Mouse (Mus musculus) 3134 (cell line): ENCODE measurements around the gene Tspan9.

Experiments used
- DNase-seq: peaks from one replicate; pipeline ENCODE4 v3.0.0-alpha.2; 2011; ENCODE audit warnings: low spot score; ENCODE audit not compliant: insufficient read length; ENCODE audit errors: extremely low read depth

Tspan9 gene

GRCm38 (mm10) chr6:128041836-128042235 is 101.6 kb downstream of the Tspan9 start:
- no peak for DNase-seq

- DNase-seq, result no peak
Observed at GRCm38 (mm10) chr6:128039077-128039766, 104.2 kb downstream of the Tspan9 start.

GRCm38 (mm10) chr6:128038568-128038967 is 104.8 kb downstream of the Tspan9 start:
- DNase-seq, result no peak

DNA sequence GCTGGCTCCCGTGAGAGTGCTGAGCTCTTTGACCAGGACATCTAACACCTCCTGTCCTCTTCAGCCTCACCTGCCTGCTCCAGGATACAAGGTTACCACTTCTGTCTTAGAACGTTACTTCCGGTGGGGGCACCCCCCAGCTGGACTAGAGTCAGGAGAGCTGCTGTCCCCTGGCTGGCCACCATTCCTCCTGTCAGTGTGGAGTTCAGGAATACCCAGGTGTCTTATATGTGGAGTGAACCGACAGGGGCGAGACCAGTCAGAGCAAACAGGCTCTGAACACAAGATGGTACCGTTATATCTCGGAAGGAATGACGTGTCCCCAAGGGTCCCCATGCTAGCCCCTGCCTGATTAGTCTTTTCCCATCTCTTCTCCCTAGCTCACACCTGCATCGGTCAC is 106.8 kb downstream of the Tspan9 start:
- DNase-seq, result no peak

GRCm38 (mm10) chr6:128035930-128036309 is 107.5 kb downstream of the Tspan9 start:
- DNase-seq, result no peak

GRCm38 (mm10) chr6:128035250-128035929 is 108.0 kb downstream of the Tspan9 start:
- DNase-seq, result no peak

DNA sequence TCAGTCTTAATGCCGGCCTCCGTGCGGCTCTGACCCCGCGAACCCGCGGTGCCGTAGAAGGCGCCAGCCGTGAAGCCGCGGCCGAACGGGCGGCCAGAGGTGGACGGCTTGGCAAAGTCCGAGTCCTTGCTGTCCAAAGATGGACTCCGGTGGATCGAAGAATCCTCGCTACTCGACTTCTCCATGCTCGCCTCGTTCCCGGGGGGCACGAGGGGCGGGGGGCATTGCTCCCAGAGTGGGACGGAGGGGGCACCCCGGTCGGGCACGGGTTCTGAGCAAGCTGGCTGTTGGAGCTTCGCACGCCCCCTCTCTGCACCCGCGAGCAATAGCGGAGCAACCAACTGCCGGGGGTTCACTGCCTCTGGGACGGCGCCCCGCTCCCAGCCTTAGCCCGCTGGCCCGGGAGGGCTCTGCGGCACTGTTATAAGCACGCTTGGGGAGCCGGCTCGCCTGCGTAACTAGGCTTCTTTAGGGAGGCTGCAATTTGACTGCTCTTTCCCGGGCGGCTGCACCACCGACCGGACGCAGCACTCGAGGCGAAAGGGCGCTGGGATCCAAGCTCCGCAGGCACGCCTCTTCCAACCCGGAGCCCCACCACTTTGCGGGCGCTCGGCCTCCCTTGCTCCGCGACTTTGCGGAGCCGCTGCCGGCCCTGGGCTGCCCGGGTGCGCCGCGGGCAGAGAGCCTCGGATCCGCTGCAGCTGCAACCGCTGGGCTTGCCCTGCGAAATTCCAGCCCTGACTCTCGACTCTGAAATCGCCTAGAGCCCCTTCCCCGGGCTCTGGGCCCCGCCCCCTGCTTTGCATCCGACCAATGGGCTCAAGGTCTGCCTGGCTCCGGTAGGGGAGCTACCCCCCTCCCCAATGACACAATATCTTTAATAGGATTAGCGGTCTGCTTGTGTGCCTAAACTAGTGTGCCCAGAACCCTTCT is 108.8 kb downstream of the Tspan9 start:
- no peak for DNase-seq

GRCm38 (mm10) chr6:128033868-128034250 is 109.5 kb downstream of the Tspan9 start:
- DNase-seq, result no peak

DNA sequence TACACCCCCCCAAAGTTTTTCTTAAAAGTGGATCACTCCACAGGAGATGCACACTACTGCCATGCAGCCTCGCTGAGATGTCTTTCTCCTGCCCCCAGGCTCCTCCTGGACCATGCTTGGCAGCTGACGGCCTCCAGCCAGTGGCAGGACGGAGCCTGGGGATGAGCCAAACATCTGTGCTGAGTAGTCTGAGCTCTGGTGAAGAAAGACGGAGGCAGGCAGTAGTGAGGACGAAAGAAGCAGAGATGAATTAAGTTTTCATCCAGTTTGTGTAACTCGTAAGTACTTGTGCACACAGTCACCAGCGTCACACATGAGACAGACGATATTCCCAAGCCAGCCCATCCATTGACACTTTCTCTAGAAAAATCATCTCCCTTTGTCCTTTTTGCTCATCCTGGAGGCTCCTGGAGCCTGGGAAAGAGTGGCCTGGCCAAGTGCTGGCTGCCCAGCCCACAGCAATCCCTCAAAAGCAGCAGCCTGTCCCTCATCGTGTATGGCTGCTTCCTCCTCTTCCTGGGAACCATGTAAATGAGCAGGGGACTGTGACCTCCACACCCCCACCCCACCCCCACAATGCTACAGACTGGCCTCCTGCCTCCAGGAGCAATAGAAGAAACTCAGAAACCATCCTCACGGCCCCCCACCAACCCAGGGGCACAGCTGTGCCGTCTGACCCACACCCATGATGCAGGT is 110.1 kb downstream of the Tspan9 start:
- peak; percentile 80 for DNase-seq

GRCm38 (mm10) chr6:128032252-128033171 is 110.9 kb downstream of the Tspan9 start:
- peak; percentile 79 for DNase-seq

DNA sequence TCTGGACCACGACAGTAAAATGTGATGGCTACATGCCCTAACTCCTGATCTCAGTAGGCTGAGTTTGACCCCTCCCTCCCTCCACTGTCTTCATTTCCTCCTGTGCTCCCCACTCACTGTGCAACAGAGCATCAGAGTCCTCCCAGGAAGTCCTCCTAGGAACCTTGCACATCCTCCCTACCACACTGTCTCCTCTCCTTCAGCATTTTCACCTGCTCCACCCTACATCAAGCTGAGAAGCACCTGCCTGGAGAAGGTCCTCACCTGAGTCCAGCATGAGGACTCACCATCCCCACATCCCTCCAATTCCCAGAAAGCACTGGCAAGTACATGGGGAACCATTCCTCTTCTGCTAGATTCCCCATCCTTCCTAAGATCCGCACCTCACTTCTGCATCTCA is 111.8 kb downstream of the Tspan9 start:
- no peak for DNase-seq

DNA sequence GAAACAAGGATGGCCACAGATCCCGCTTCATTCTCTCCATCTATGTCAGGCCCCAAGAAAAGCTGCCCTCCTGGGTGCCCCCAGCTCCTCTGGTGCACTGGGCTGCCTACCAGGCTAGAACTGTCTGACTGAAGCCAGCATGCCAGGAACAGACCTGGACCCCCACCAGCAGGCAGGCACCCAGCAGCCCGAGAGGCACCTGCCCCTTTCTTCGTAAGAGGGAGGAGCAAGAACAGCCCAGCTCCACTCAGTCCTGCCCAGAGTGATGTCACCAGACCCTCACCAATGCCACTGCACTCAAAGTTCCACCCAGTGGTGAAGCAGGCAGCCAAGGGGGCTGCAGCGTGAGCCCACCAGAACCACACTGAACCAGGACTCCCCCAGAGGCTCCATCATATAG is 112.3 kb downstream of the Tspan9 start:
- DNase-seq, result no peak

DNA sequence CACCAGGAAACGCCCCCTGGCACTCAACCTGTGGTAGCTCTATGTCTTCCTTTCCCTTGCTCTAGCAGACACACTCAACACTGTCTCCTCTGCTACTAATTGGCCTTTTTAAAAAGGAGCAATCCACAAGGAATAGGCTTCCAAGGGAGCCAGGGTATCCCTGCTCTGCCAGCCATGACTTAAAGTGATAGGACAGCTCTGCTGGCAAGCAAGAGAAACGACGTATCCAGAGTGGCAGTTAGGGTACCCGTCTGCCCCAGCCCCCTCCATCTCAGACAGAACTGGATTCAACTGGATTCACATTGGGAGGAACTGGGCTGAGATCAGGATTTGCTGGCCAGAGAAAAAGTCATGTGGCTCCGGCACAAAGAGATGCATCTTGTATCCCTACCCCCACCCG is 112.9 kb downstream of the Tspan9 start:
- no peak for DNase-seq

DNA sequence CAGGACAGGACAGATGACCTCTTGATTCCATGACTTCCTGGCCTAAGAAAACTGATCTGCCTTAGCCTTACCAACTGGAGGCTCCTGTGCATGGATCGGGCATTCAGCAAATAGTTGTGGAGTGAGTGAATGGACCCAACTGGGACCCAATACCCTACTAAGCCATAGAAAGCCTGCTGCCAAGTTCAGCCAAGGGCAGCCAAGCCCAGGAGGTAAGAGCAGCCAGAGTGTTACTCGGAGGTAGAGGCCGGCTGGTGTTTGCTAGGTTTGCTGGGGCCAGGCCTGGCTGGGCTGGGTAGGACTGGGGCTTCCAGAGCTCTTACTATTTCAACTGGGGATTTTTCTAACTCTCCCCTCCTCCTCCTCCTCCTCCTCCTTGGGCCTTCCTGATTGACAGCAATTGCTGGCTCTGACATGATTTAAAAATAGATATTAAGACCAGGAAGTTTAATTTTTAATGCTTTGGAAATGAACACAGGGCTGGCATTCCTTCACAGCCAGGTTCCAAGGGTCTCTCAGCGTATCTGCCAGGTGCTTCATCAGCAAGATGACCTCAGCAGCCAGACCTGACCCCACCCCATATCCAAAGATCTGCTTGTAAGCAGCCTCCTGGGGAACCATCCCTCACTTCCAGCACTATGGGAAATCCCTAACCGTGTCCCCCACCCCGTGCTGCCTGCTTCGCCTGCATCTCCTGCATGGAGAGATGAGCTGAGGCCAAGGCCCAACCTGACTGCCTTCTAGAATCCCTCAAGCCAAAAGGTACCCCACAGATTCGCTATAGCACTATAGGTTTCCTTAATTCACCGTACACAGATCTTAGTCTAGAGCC is 113.7 kb downstream of the Tspan9 start:
- peak; percentile 45 for DNase-seq

DNA sequence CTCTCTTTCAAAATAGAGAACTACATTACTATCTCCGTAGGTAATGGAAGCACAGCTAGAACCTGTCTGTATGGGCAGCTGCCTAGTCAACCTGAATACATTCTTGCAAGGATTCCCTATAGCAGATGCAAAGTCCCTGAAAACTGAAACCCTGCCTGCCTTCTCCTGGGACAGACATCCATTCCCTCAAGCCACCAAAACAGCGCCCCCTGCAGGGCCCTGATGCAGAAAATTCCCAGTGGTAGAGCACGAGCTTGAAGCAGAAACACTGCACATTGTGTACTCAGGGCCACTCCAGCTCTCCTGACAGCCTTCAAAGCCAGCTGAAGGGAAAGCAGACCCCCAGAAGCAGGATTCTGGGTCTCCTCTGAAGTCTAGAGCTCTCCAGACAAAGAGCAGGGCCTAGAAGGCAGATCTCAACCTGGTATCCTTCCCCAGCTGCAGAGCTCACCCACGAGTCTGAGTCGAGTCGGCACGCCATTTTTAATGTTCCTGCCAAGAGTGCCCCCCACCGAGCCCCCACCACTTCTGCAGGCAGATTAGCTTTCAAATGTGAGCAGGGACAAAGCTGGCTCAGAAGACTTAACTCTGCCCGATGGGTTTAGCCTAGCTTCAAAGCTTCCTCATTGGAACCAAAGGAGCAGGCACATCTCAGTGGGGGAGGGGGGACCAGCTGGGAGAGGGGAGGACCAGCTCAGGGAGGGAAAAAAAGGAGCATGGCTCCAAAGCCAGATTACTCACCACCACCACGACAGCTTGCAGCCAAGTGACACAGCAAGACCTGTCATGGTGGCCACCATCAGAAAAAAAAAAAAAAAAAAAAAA is 115.1 kb downstream of the Tspan9 start:
- peak; percentile 48 for DNase-seq

DNA sequence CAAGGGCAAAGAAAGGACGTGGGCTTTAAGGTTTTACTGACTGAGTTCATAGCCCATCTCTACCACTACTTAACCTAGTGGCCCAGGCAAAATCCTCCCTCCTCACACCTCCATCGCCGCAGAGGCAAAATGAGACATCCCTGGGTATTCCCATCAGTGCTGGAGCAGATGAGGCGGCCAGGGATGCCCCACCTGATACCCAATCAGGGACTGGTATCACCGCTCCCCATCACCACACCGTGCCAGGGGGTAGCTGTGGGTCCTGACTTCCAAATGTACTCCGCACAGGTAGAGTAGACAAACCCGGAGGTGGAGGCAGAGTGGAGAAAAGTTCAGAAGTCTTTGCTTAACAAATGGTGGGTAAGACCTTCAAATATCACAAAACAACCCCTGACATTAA is 117.4 kb downstream of the Tspan9 start:
- DNase-seq, result no peak

GRCm38 (mm10) chr6:128025581-128025980 is 117.8 kb downstream of the Tspan9 start:
- no peak for DNase-seq

GRCm38 (mm10) chr6:128022207-128022606 is 121.2 kb downstream of the Tspan9 start:
- no peak for DNase-seq
